Mouse (Mus musculus): ENCODE results near the gene Pebp1. TPM values are rescaled to one million over a fixed set of nuclear protein-coding genes. Genes with fewer than 3 reads are reported as not detected.
"Not testable (repeated sequence)": the region's sequence is repeated elsewhere in the genome, so short reads cannot be mapped to it uniquely, and the experiment has no call there.

The Pebp1 gene
- total RNA-seq (2021): 100 to 1,000 TPM; 335 to 380 TPM
- long read RNA-seq, experiment 1, transcript Pebp1-201 (4 exons, 1,240 nt): major isoform, 448 of 466 reads
- long read RNA-seq, experiment 1, partial matches to known transcripts: 3 of 466 reads
- long read RNA-seq, experiment 1, other reads (novel, unspliced or antisense): 15 of 466 reads
- long read RNA-seq, experiment 2, transcript Pebp1-201 (4 exons, 1,240 nt): major isoform, 313 of 334 reads
- long read RNA-seq, experiment 2, partial matches to known transcripts: 20 of 334 reads
- long read RNA-seq, experiment 2, other reads (novel, unspliced or antisense): 1 of 334 reads

- peak; percentile 98 for DNase-seq (ENCODE audit: low spot score)
Observed at GRCm38 (mm10) chr5:117286831-117287822, at the start of gene Pebp1. Gene Pebp1, minus strand, starts transcription at chr5:117287625.

DNA sequence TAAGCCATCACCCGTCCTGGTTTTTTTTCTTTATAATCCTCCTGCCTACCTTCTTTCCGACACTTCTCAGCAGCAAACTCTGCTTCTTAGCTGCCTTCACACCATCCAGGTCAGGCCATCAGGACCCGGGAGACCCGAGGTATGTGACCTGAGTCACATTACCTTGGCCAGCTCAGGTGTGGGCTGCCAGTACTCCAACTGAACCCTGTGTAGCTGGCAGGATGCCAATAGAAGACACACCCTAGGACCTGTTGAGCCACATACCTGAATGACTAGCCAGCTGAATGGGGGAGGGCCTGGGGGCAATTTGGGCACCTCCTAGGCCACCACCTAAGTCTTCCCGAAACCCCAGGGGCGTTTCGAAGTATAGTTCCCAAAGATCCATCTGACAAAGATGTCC is 43.0 kb upstream of the Pebp1 start:
- DNase-seq (ENCODE audit: low spot score): no peak

GRCm38 (mm10) chr5:117326408-117326807 is 39.0 kb upstream of the Pebp1 start:
- no peak for DNase-seq (ENCODE audit: low spot score)

DNA sequence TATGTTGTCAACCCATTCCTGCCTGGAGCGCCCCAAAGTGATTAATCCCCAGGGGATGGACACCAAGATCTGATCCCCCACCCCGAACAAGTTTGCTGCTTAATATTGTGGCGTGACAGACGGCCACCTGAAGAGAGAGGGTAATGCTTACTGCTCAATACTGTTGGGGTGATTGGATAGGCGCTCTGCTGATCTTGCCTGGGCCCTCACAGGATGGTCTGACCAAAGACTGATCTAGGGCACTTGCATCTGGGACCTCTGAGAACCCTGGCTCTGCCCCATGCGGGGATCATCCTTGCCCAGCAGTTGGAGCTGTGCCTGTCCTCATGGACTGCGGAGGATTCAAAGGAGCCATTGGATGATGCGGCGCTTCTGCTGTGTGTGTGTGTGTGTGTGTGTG is 36.3 kb upstream of the Pebp1 start:
- no peak for DNase-seq (ENCODE audit: low spot score)

- DNase-seq (ENCODE audit: low spot score): peak; percentile 77
Observed at GRCm38 (mm10) chr5:117318741-117319629, 31.6 kb upstream of the Pebp1 start, which contains the start of gene Vsig10. Gene Vsig10, plus strand, starts transcription at chr5:117319083.

DNA sequence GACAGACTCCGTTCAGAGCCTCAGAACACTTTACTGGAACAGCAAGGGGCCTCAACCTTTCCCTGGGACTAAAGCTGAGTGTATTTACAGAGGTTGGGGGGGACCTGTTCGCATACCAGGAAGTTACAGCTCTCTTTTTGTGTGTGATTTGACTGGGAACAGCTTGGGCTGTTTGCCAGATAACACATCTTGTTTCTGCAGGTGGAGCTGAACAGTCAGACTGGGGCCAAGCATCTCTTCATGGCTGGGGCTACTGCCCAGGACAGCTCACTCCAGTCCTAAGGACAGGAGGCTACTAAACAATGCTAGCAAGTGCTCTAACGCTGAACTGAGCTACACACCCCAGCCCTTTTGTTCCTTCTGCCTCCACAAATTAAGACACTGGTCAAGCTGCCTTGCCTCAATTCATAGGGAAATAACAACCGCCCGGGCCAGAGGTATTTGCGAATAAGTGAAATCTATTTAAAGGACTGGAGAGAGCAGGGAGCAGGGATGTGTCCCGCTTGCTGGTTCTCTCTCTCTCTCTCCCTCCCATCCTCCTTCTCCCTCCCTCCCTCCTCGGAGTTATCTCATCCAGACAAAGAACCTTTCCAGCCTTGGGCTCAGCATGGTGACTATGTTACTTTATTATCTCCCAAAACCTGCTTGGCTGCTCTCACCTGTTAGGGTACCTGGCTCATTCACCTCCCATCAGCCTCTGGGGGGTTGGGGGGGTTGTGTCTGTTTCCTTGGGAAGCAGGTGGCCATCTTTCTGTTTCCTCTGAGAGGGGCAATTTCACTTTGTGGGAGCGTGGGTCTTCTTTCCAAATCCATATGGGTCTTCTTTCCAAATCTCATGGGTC is 27.4 kb upstream of the Pebp1 start:
- DNase-seq (ENCODE audit: low spot score): no peak

DNA sequence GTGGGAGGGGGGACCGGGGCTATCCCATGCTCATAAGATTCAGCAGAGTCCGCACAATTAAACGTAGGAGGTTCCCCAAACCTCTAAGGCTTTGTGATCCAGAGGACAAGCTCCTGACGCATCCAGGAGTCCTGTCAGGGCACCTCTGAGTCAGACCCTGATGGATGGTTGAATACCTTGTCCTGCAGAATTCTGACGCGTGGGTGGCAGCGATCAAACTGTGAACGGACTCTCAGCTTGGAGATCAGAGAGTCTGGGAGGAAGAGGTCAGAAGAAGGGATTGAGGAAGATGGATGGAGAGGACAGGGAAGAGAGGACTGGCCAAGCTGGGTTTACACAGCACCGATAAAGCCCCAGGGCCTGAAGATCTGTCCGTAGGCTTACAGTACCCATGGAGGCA is 26.5 kb upstream of the Pebp1 start:
- DNase-seq (ENCODE audit: low spot score): no peak

DNA sequence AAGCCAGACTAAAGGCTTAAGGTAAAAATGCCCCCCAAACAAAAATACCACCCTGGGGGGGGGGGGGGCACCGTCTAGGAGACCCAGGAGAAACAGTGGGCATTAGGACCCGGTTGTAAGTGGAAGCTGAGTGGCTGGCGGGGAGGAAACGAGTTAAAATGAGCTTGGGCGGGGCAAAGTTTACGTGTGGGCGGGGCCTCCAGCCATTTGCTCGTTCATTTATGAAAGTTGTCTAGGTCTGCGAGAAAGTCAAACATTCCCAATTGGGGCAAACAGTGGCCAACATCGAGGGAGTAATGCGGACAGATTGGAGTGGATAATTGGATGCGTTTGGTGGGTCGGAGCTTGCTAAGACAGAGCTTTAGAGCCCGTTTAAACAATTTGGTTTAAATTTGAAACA is 26.0 kb upstream of the Pebp1 start:
- DNase-seq (ENCODE audit: low spot score): peak; percentile 61

DNA sequence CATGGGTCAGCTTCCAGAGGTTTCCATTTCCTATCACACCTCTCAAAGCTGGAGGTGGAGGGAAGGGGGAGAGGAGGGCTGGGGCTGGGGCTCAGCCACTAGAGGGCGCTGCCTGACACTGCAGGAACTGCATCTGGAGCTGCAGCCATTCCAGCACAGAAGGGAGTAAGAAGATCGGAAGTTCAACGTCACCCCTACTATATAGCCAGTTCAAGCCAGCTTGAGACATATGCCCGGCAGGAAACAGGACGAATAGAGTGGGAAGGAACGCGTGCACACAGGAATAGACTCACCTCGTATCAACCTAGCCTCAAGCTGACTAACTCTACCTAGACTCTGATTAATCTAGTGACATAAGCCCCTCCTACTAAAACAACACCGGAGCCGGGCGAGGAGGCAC is 20.3 kb upstream of the Pebp1 start:
- peak; percentile 73 for DNase-seq (ENCODE audit: low spot score)

- DNase-seq (ENCODE audit: low spot score): no peak
Observed at GRCm38 (mm10) chr5:117306826-117307225, 19.4 kb upstream of the Pebp1 start.

DNA sequence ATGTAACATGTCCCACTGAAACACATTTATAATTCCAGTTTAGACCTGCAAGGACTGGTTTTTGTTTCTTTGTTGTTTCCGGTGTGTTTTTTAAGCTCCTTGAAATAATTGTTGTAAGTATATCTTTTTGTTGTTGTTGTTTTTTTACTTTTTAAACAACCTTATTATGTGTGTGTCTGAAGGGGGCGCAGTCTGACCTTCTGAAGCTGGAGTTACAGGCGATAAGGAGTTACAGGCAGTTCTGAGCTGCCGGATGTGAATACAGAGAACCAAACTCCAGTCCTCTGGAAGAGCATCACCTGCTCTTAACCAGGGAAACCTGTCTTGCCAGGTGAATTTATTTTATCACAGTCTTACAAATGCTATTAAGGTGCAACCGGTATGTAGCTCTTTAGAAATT is 18.3 kb upstream of the Pebp1 start:
- no peak for DNase-seq (ENCODE audit: low spot score)

- DNase-seq (ENCODE audit: low spot score): peak; percentile 72
Observed at GRCm38 (mm10) chr5:117304947-117305346, 17.5 kb upstream of the Pebp1 start.

DNA sequence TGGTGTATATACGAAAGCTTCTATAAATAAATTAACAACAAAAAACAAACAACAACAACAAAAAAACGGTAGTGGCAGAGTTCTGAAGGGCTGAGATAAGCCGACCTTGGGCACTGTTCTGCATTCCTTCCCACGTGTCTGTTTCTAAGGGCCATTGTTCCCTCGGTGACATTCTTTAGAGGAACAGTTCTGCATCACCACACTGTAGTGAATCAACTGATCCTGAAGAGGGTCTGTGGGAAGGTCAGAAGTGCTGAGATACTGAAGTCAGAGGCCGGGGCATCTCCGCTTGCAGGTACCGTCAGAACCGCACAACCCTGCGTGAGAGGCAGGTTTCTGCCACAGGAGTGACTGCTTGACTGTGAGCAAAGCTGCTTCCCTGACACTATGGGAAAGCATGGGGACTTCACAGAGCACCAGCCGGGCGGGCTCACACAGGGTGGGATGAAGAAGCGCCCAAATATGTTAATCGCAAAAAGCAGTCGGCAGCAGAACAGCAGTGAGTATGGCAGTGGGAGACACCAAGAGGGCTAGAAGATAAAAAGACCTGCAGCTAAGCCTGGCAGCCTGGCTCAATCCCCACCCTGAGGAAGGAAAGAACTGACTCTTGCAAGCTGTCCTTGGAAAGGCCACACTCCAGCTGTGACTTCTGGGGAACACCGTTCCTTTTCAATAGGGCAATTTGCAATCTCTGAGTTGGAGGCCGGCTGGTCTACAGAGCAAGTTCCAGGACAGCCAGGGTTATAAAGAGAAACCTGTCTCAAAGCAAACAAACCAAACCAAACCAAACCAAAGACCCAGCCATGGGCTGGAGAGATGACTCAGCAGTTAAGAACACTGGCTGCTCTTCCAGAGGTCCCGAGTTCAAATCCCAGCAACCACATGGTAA is 16.5 kb upstream of the Pebp1 start:
- no peak for DNase-seq (ENCODE audit: low spot score)

- DNase-seq (ENCODE audit: low spot score): no peak
Observed at GRCm38 (mm10) chr5:117302899-117303298, 15.5 kb upstream of the Pebp1 start.

- DNase-seq (ENCODE audit: low spot score): no peak
Observed at GRCm38 (mm10) chr5:117295011-117295410, 7.6 kb upstream of the Pebp1 start.

- DNase-seq (ENCODE audit: low spot score): not testable (repeated sequence)
Observed at GRCm38 (mm10) chr5:117293776-117294175, 6.4 kb upstream of the Pebp1 start.

DNA sequence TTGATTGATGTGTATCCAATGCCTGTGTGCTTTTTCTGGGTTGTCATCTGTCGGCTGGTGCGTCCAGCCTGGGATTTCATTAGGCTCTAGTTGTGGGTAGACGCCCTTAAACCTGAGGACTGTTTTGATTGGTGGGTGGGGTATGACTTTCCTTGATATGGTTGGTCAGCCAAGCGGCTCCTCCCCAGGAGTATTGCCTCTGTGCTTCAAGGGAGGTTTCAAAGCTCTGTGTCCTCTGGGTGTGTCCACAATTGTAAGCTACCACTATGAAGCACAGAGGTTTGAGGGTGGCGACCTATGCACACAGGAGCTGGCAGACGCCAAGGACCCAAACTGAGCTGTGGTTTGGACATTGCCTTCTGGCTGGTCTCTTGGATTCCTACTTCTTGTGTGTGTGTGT is 5.1 kb upstream of the Pebp1 start:
- DNase-seq (ENCODE audit: low spot score): no peak

DNA sequence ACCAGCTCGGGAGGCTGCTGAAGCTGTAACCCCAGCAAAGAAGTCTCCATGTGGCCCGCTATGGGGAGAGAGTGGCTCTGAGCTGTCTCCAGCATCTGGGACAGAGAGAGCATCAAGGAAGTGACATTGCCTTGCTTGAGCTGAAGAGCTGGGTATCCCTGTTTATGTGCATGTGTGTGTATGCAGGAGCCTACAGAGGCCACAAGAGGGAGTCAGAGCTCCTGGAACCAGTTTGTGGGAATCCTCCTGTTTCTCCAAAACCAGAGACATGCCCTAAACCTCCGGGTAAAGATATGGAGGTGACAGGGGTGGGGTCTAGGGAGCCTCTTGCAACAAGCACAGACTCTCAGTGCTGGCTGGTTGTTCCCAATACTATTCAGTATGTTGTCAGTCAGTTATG is 3.9 kb upstream of the Pebp1 start:
- no peak for DNase-seq (ENCODE audit: low spot score)

GRCm38 (mm10) chr5:117290081-117290480 is 2.7 kb upstream of the Pebp1 start:
- DNase-seq (ENCODE audit: low spot score): no peak
